Mouse (Mus musculus): ENCODE measurements around the gene Zcchc7. TPM values are rescaled to one million over a fixed set of nuclear protein-coding genes. Genes with fewer than 3 reads are reported as not detected.
A peak's percentile ranks its signal among the peaks of the same experiment; 100 is the strongest.

Gene Zcchc7
- polyA plus RNA-seq, 1 experiment: 23.0 TPM

GRCm38 (mm10) chr4:44712051-44712700 is 43.5 kb upstream of the Zcchc7 start:
- Histone ChIP-seq H3K36me3 (replicated peaks; ENCODE audit: low read length) (no peaks in the 10 kb centered on the region), H3K9me3 (peaks cover 8% of the 10 kb centered on the region; the same call in 1 of the 2 replicates), H3K27me3 (replicated peaks) (peaks cover 95% of the 10 kb centered on the region), H3K4me1 (peaks cover 33% of the 10 kb centered on the region), H3K4me3 (replicated peaks) (peak overlapping the region; percentile 71)
- TF ChIP-seq GATA1 (IDR thresholded peaks at IDR 0.05; ENCODE audit: borderline replicate concordance, low read length) (no peak), FLI1 (IDR thresholded peaks at IDR 0.05; ENCODE audit: low read length) (no peak)

GRCm38 (mm10) chr4:44712786-44713553 is 42.7 kb upstream of the Zcchc7 start:
- peak overlapping the region; percentile 75 for H3K4me3 ChIP-seq (replicated peaks)
- TF ChIP-seq FLI1 (IDR thresholded peaks at IDR 0.05; ENCODE audit: low read length) (no peak), GATA1 (IDR thresholded peaks at IDR 0.05; ENCODE audit: borderline replicate concordance, low read length) (no peak)
- H3K36me3 ChIP-seq (replicated peaks; ENCODE audit: low read length): no peaks in the 10 kb centered on the region
- H3K27me3 ChIP-seq (replicated peaks): peaks cover 95% of the 10 kb centered on the region
- peaks cover 33% of the 10 kb centered on the region for H3K4me1 ChIP-seq
- peaks cover 8% of the 10 kb centered on the region; the same call in 1 of the 2 replicates for H3K9me3 ChIP-seq

GRCm38 (mm10) chr4:44713554-44714051 is 42.1 kb upstream of the Zcchc7 start:
- H3K36me3 ChIP-seq (replicated peaks; ENCODE audit: low read length): no peaks in the 10 kb centered on the region
- H3K4me3 ChIP-seq (replicated peaks): no peak overlapping the region
- H3K9me3 ChIP-seq: peaks cover 8% of the 10 kb centered on the region; the same call in 1 of the 2 replicates
- H3K27me3 ChIP-seq (replicated peaks): peaks cover 95% of the 10 kb centered on the region
- TF ChIP-seq FLI1 (IDR thresholded peaks at IDR 0.05; ENCODE audit: low read length): no peak
- no peak for TF ChIP-seq GATA1 (IDR thresholded peaks at IDR 0.05; ENCODE audit: borderline replicate concordance, low read length)
- H3K4me1 ChIP-seq: peaks cover 33% of the 10 kb centered on the region

GRCm38 (mm10) chr4:44714111-44714621 is 41.5 kb upstream of the Zcchc7 start:
- peaks cover 33% of the 10 kb centered on the region for H3K4me1 ChIP-seq
- H3K9me3 ChIP-seq: peaks cover 8% of the 10 kb centered on the region; the same call in 1 of the 2 replicates
- H3K27me3 ChIP-seq (replicated peaks): peaks cover 92% of the 10 kb centered on the region
- no peak overlapping the region for H3K4me3 ChIP-seq (replicated peaks)
- H3K36me3 ChIP-seq (replicated peaks; ENCODE audit: low read length): no peaks in the 10 kb centered on the region
- no peak for TF ChIP-seq FLI1 (IDR thresholded peaks at IDR 0.05; ENCODE audit: low read length)
- no peak for TF ChIP-seq GATA1 (IDR thresholded peaks at IDR 0.05; ENCODE audit: borderline replicate concordance, low read length)

GRCm38 (mm10) chr4:44715621-44716160 is 40.0 kb upstream of the Zcchc7 start:
- H3K4me1 ChIP-seq: peaks cover 31% of the 10 kb centered on the region
- no peak for TF ChIP-seq GATA1 (IDR thresholded peaks at IDR 0.05; ENCODE audit: borderline replicate concordance, low read length)
- TF ChIP-seq FLI1 (IDR thresholded peaks at IDR 0.05; ENCODE audit: low read length): no peak
- H3K27me3 ChIP-seq (replicated peaks): peaks cover 87% of the 10 kb centered on the region
- H3K36me3 ChIP-seq (replicated peaks; ENCODE audit: low read length): no peaks in the 10 kb centered on the region
- no peak overlapping the region for H3K4me3 ChIP-seq (replicated peaks)
- H3K9me3 ChIP-seq: peaks cover 8% of the 10 kb centered on the region; the same call in 1 of the 2 replicates

- Histone ChIP-seq H3K4me3 (replicated peaks) (no peak overlapping the region), H3K27me3 (replicated peaks) (peaks cover 82% of the 10 kb centered on the region), H3K9me3 (peaks cover 8% of the 10 kb centered on the region; the same call in 1 of the 2 replicates), H3K36me3 (replicated peaks; ENCODE audit: low read length) (no peaks in the 10 kb centered on the region), H3K4me1 (peaks cover 29% of the 10 kb centered on the region)
- no peak for TF ChIP-seq FLI1 (IDR thresholded peaks at IDR 0.05; ENCODE audit: low read length)
- TF ChIP-seq GATA1 (IDR thresholded peaks at IDR 0.05; ENCODE audit: borderline replicate concordance, low read length): no peak
Observed at GRCm38 (mm10) chr4:44716391-44716790, 39.3 kb upstream of the Zcchc7 start.

GRCm38 (mm10) chr4:44717676-44718075 is 38.0 kb upstream of the Zcchc7 start:
- Histone ChIP-seq H3K4me1 (peaks cover 16% of the 10 kb centered on the region), H3K4me3 (replicated peaks) (no peak overlapping the region), H3K9me3 (peaks cover 8% of the 10 kb centered on the region; the same call in 1 of the 2 replicates), H3K36me3 (replicated peaks; ENCODE audit: low read length) (no peaks in the 10 kb centered on the region), H3K27me3 (replicated peaks) (peaks cover 74% of the 10 kb centered on the region)
- TF ChIP-seq FLI1 (IDR thresholded peaks at IDR 0.05; ENCODE audit: low read length) (no peak), GATA1 (IDR thresholded peaks at IDR 0.05; ENCODE audit: borderline replicate concordance, low read length) (no peak)

GRCm38 (mm10) chr4:44720046-44720445 is 35.6 kb upstream of the Zcchc7 start:
- no peaks in the 10 kb centered on the region for H3K9me3 ChIP-seq
- TF ChIP-seq GATA1 (IDR thresholded peaks at IDR 0.05; ENCODE audit: borderline replicate concordance, low read length) (no peak), FLI1 (IDR thresholded peaks at IDR 0.05; ENCODE audit: low read length) (no peak)
- H3K4me1 ChIP-seq: no peaks in the 10 kb centered on the region
- H3K36me3 ChIP-seq (replicated peaks; ENCODE audit: low read length): no peaks in the 10 kb centered on the region
- peak overlapping the region; percentile 31 for H3K4me3 ChIP-seq (replicated peaks)
- H3K27me3 ChIP-seq (replicated peaks): peaks cover 55% of the 10 kb centered on the region

- TF ChIP-seq FLI1 (IDR thresholded peaks at IDR 0.05; ENCODE audit: low read length) (no peak), GATA1 (IDR thresholded peaks at IDR 0.05; ENCODE audit: borderline replicate concordance, low read length) (no peak)
Observed at GRCm38 (mm10) chr4:44721237-44721636, 34.4 kb upstream of the Zcchc7 start.

More at GRCm38 (mm10) chr4:44721237-44721636, 34.4 kb upstream of the Zcchc7 start:
- no peak overlapping the region for H3K4me3 ChIP-seq (replicated peaks)
- peaks cover 49% of the 10 kb centered on the region for H3K27me3 ChIP-seq (replicated peaks)
- no peaks in the 10 kb centered on the region for H3K36me3 ChIP-seq (replicated peaks; ENCODE audit: low read length)
- no peaks in the 10 kb centered on the region for H3K9me3 ChIP-seq
- no peaks in the 10 kb centered on the region for H3K4me1 ChIP-seq

Measured in megakaryocyte, embryonic 14.5 days (primary cell).